Mouse (Mus musculus) cerebellum, adult 2 months (tissue): ENCODE data around the gene Ncor2. TPM values are rescaled to one million over a fixed set of nuclear protein-coding genes. Genes with fewer than 3 reads are reported as not detected.

Source experiments
- DNase-seq, 2 experiments: peaks; one replicate each; pipeline ENCODE4 v3.0.0; 2021
- H3K27ac ChIP-seq: fragments of 200-500 bp; 2 replicates; pipeline ENCODE4 v1.5.1; 2012; ENCODE audit warnings: low read length, control low read depth, inconsistent platforms; ENCODE audit not compliant: insufficient read depth
- H3K27me3 ChIP-seq: fragments of 200-500 bp; 2 replicates; pipeline ENCODE4 v1.6.1; 2012; ENCODE audit warnings: inconsistent platforms, mild to moderate bottlenecking, low read length, moderate library complexity; ENCODE audit not compliant: control insufficient read depth, insufficient read depth
- H3K4me1 ChIP-seq: fragments of 200-500 bp; 2 replicates; pipeline ENCODE4 v1.6.1; 2011; ENCODE audit warnings: low read length; ENCODE audit not compliant: control insufficient read depth, insufficient read depth
- H3K4me3 ChIP-seq: fragments of 200-500 bp; replicated peaks from 2 replicates; pipeline ENCODE3; 2011; ENCODE audit warnings: mild to moderate bottlenecking, low read depth, low read length, control low read depth; ENCODE audit not compliant: insufficient read depth
- CTCF ChIP-seq: fragments of 200-500 bp; IDR thresholded peaks from 2 replicates; pipeline ENCODE4 v1.5.1; 2011; ENCODE audit warnings: low read depth, mild to moderate bottlenecking, control low read depth, low read length, moderate library complexity, borderline replicate concordance; ENCODE audit not compliant: insufficient read depth
- POLR2A ChIP-seq: fragments of 200-500 bp; IDR thresholded peaks from 2 replicates; pipeline ENCODE4 v1.6.1; 2011; ENCODE audit warnings: low read length, control low read depth, borderline replicate concordance; ENCODE audit not compliant: insufficient read depth
- WGBS: fragments of 180-500 bp; shearing (Covaris S2); methylation state at CpG from one replicate; pipeline ENCODE4 v1.1.7; 2018; 5-methylcytosine and 5-hydroxymethylcytosine counted together
- polyA plus RNA-seq: library from polyadenylated mRNA; depleted of rRNA; stranded (reverse); fragments of >200 nt; gene quantifications from 2 replicates; pipeline ENCODE4 v1.2.3, GENCODE M21; 2012

Gene Ncor2
- polyA plus RNA-seq, 1 experiment: 93.2 TPM

DNA sequence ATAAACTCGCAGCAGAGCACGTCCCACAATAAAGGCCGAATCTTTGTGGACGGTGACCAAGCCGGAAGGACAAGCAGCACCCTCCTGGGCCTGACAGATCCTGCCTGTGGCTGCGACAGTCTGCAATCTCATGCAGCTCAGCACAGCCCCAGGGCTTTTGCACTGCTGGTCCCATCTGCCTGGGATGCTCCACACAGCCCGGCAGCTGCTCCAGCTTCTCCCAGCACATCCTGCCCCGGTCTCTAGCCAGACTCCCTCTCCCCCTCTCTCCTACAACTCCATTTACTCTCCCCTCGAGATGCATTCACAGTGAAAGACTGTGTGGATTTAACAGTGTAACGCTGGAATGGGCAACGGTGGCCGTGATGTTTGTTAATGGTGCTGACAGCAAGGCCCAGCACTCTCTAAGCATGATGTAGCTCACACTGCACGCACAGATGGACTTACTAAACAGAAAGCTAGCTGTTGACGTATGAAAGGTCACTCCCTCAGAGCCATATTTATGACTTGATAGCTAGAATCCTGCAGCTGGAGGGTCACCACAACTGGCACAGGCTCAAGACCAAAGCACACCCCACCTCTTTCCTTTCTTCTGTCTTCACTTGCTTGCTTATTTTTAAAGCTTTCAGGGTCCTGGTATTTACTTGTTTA, 83.4 kb downstream of the Ncor2 start:
- H3K4me3 ChIP-seq: no peak overlapping the region
- no peak for TF ChIP-seq CTCF
- no peak for DNase-seq
- H3K27ac ChIP-seq: no peak overlapping the region
- peaks cover 15% of the 10 kb centered on the region for H3K4me1 ChIP-seq
- H3K27me3 ChIP-seq: no peaks in the 10 kb centered on the region
- 77% methylated on average over 14 of the region's 14 CpGs for WGBS

- H3K4me1 ChIP-seq: peaks cover 4% of the 10 kb centered on the region; the same call in 1 of the 2 replicates
- TF ChIP-seq CTCF (no peak), POLR2A (no peak)
- H3K27ac ChIP-seq: no peak overlapping the region
- no peak overlapping the region for H3K4me3 ChIP-seq
- 32% methylated on average over 5 of the region's 5 CpGs for WGBS
- H3K27me3 ChIP-seq: no peaks in the 10 kb centered on the region
- DNase-seq: no peak
These were observed 85.2 kb downstream of the Ncor2 start for GRCm38 (mm10) chr5:125093795-125094194.

GRCm38 (mm10) chr5:125088076-125088475, 90.9 kb downstream of the Ncor2 start:
- no peaks in the 10 kb centered on the region for H3K27me3 ChIP-seq
- no peak overlapping the region for H3K4me3 ChIP-seq
- no peak for TF ChIP-seq CTCF
- H3K27ac ChIP-seq: no peak overlapping the region
- H3K4me1 ChIP-seq: peaks cover 15% of the 10 kb centered on the region
- WGBS: 75% methylated on average over 6 of the region's 6 CpGs
- no peak for DNase-seq

DNA sequence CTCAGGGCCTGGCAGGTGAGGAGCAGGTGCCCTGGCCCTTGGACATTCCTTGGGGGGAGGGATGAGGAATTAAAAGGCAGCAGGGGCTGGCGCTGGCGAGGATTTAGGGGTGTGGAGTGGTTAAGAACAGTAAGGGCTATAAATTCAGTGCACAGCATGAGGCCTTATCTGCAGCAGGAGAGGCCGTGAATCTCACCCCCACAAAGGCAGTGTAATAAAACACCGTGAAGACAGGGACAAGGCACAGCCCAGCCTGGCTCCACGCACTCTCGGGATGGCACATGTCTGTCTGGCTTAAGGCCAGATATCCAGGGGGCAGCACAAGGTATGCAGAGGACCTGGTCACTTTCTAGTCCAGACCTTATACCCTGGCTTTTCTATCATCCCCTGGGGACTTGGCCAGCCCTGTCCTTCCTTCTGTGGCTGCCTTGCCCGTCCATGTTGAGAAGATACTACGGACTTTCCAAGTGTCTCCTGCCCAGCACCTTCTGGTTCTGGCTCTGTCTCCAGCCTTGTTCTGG, 93.9 kb downstream of the Ncor2 start:
- Histone ChIP-seq H3K27me3 (no peaks in the 10 kb centered on the region), H3K4me3 (no peak overlapping the region), H3K27ac (no peak overlapping the region), H3K4me1 (peaks cover 36% of the 10 kb centered on the region)
- WGBS: 33% methylated on average over 8 of the region's 8 CpGs
- TF ChIP-seq POLR2A (no peak), CTCF (no peak)
- no peak for DNase-seq

DNA sequence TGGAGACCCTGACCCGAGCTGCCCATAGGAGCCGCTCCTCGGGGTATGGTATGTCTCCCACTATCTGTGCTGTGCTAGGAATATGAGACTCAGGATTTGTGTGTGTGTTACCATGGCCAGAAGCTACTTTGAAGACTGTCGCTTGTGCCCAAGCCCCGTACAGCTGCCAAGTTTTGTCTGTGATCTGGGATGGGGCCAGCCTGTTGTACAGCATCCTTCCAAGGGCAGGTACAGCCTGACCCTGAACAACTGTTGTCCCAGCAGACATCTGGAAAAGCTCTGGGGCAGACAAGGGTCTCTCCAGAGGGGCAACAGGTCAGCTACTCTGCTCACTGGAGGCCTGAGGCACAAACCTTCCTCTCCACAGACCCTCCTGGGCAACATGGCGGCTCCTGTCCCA, 95.3 kb downstream of the Ncor2 start:
- WGBS: 66% methylated on average over 6 of the region's 6 CpGs
- DNase-seq: no peak
- Histone ChIP-seq H3K27ac (no peak overlapping the region), H3K4me1 (peaks cover 44% of the 10 kb centered on the region), H3K4me3 (no peak overlapping the region), H3K27me3 (no peaks in the 10 kb centered on the region)
- no peak for TF ChIP-seq CTCF
- TF ChIP-seq POLR2A: no peak

DNA sequence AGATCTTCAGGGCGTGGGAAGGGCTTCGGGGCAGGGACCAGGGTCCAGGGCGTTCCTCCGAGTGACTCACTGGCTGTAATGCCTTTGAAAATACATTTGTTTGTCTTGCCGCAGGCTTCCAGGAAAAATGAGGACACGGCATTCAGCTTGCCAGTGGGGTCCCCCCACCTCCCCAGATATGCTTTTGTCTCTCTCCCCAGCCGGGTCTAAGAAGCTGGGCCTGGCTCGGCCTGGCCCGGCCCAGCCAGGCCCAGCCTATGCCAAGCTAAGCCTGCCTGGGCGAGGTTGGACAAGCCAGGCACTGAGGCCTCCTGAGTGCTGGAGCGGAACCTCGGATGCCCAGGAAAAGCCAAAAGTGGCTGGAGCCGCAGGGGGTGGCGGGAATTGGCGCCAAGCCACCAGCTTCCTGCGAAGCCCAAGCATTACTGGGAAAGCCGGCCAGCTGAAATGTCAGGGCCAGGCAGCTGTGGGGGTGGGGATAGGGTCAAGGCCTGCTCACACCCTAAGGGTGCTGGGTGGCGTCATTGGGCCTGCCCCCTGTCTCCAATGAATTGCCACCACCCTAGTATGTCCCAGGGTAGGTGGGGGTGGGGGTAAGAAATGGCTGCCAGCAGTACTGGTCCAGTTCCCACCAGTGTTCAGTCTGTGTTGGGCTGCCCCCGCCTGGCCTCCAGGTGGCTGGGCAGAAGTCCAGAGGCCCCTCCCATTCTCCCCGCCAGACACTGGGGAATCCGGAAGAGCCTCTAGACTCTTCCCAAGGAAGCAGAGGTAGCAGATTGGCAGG, 97.5 kb downstream of the Ncor2 start:
- Histone ChIP-seq H3K4me3 (no peak overlapping the region), H3K4me1 (peaks cover 48% of the 10 kb centered on the region), H3K27ac (peak overlapping the region; percentile 45), H3K27me3 (no peaks in the 10 kb centered on the region)
- no peak for TF ChIP-seq POLR2A
- TF ChIP-seq CTCF: no peak
- WGBS: 8% methylated on average over 21 of the region's 21 CpGs
- peak; percentile 86 to 87 for DNase-seq

DNA sequence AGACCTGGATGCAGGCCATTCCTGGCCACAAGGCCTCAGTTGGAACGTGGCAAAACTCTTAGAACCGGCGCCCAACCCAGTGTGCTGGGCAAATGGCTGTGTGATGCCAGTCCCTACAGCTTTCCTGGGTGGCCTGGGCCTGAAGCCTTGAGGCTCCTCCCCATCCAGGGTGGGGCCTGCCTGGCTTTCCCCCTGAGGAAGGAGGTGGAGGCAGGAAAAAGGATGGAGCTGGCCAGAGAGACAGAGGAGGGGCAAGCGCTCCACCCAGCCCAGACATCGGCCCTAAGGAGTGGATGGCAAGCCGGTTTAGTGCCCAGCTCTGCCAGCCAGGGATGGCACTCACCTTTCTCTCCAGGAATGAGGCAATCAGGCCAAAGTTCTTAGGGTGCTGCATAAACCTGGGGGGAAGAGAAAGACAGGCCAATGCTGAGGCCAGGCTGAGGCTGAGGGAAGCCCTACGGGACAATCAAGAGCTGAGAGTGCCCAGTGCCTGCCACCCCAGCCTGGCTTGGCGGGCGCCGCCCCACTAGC, 98.2 kb downstream of the Ncor2 start:
- Histone ChIP-seq H3K27ac (peak overlapping the region; percentile 45), H3K27me3 (no peaks in the 10 kb centered on the region), H3K4me1 (peaks cover 43% of the 10 kb centered on the region), H3K4me3 (no peak overlapping the region)
- no peak for TF ChIP-seq POLR2A
- TF ChIP-seq CTCF: no peak
- no peak for DNase-seq
- WGBS: 33% methylated on average over 10 of the region's 10 CpGs

DNA sequence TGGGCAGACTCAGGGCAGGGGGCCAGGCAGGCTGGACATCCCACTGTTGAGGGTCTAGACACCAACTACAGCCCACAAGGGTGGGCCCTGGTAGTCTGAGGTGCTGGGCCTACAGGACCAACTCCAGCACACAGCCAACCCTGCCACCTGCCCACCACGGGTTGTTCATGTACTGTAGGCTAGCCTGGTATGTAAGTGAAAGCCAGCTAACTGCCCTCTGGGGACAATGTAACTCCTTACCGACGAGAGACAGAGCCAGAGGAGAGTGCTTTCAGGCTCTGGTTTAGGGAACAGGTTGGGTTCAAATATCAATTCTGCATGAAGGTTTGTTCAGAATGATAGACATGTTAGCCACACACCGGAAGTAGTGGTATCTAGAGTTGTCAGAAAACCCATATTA, 98.7 kb downstream of the Ncor2 start:
- no peak overlapping the region for H3K27ac ChIP-seq
- DNase-seq: no peak
- H3K4me3 ChIP-seq: no peak overlapping the region
- TF ChIP-seq POLR2A (no peak), CTCF (no peak)
- no peaks in the 10 kb centered on the region for H3K27me3 ChIP-seq
- H3K4me1 ChIP-seq: peaks cover 38% of the 10 kb centered on the region
- WGBS: 41% methylated on average over 4 of the region's 4 CpGs
